Mouse (Mus musculus) kidney, postnatal 36 days (tissue): ENCODE data around the gene Pde4d.

Source experiments
- DNase-seq, 2 experiments: peaks; one replicate each; pipeline ENCODE4 v3.0.0; 2021 to 2022; ENCODE audit warnings: mixed read lengths in 2 of 2

Pde4d gene

DNA sequence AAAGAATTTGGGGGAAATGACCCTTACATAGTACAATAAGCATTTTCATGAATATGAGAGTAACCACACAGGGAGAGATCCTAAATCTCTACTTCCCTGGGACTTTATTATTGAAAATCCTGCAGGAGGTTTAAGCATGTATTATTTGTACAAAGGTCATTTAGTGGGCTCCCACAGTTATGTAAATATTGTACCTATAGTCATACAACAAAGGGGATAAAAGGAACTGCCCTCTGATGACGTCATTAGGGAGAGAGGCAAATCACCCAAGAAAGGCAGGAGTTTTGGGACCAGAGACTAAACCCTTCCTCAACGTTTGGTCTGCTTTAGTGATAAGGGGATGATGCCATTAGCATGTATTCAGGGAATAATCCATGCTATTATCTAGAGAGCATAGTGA, 1390.5 kb downstream of the Pde4d start:
- no peak for DNase-seq

DNA sequence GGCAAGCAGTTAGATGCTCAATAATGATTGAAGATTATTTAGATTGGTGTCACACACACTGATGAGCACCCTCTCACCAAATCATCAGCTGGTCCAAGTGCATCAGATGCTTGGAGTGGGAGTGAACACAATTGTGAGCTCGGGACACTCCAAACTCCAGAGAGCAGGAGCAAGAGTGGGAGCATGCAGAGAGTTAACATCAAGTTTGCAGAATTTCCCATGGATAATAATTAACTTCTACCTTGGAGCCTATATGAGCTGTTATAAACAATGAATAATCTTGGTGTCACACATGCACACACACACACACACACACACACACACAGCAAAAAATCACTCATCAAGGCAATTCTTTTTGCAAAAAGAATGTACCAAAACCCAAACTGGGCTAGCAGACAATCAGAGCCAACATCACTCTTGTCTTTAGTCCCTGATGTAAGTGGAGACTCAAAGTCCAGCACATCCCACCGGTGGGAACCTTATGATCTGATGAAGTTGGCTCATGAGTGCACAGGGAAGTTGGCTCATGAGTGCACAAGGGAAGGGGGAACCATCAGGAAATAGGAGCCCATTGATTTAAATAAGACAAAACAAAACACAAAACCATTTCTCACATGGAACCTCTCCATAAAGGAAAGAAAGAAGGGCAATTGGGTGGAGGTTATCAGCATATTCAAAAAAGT, 1391.5 kb downstream of the Pde4d start:
- DNase-seq, result no peak

DNA sequence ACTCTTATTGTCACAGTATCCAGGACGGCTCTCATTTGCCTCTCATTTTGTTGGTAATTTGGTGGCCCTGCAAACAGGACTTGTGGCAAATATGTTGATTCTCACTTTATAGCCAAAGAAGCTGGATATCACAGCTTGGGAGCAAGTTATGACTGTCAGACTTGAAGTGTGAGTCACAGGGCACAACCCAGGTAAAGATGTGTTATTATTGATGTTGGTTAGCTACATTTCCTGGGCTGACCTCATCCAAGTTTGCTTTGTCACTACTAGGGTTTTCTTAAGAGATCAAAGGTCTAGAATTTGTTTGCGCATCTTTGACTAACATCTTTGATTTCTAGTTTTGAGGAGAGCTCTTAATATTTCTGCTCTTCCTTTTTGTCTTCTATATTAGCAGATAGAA, 1393.2 kb downstream of the Pde4d start:
- no peak for DNase-seq

DNA sequence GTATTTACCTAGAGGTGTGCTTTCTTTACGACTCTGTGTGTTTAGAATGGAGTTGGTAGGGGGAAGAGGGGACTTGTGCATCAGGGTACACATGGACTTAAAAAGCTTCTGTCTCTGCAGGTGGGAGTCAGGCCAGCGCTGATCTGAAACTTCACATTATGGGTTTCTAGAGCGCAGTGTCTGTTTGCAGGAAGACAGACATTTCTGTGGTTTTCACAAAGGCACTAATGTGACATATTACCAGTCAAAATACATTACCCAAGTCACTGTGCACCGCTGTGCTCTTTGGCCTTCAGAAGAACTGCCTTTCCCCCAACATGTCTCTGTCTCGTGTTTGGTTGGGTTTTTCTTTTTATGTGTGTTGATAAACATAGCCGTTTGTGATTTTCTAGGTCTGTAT, 1395.1 kb downstream of the Pde4d start:
- DNase-seq, result no peak

DNA sequence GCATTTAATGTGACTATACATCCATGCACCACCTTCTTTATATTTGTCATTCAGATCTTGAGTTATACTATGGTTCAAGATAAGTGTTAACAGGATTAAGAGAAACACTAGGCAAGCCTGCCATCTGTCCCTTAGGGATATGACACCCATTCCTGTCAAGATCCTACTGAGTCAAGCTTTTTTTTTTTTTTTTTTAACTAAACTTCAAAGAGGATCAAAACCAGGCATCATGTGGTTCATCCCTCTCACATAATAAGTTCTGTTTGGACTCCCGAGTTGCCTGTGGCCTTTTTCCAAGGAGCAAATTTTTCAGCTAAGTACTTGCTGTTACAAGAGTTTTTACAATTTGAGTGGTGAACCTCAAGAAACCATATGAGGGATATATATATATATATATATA, 1414.1 kb downstream of the Pde4d start:
- DNase-seq, result no peak

DNA sequence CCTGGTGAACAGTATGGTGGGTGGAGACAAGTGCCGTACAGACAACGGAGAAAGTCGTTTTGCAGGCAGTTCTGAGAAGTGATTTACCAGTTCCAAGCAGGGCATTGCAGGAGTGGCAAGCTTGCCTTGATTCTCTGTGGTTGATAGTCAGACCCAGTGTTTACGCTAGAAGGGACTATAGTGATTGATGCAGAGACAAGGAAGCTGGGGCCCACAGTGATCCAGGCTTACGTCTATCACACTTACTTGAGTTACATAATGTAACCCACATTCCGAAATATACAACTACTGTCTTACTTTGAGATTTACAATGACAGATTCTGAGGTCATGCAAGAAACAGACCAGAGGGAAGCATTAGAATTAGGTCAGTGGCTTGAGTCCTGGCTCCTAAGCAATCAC, 1414.6 kb downstream of the Pde4d start:
- DNase-seq, result no peak

DNA sequence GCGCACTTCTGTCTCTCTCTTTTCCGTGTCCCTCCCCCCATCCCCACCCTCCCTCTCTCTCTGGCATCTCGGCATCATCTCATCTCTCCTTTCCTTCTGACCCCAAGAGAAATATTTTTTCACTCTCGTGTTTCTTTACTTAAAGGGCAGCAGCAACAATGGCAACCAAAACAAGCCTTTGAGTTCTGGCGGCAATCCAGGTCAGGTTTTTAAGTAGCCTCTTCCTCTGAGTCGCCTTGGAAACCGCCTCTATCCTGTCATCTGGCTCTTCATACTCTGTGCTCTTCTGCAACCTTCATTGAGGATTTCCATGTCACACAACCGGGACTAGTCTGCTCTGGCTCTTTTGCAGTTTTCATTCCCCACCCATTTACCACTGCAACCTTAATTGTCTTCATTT, 1430.6 kb downstream of the Pde4d start:
- DNase-seq, result peak; percentile 34 to 56

DNA sequence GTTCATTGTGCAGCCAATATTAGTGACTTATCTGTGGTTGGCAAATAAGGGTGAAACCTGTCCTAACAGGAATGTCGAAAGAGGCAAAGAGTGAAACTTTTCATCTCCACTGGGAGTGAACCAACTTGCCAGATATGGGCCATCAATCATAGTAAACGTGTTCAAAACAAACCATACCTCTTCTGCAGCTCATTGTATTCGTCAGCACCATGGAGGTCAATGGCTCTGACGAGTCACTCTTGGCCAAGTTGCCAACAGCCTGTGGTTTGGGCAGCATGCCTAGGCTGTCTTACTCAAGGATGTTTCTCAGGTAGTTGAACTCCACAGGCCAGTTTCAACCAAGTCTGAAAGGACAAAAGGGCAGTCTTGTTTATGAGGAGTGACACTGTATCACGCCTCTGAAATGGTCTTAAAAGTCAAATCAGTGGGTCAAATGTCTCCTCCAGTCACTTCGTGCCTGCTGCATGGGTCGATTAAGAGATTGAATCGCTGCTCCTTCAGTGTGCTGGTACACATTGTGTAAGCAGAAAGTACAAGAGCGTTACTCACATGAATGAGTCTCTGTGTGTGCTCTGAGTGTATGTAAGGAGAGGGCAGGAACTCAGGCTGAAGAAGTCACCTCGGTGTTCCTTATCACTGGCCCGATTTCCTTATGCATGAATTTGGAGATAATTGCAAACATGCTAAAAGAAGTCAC, 1431.6 kb downstream of the Pde4d start:
- DNase-seq, result peak; percentile 85 to 89

DNA sequence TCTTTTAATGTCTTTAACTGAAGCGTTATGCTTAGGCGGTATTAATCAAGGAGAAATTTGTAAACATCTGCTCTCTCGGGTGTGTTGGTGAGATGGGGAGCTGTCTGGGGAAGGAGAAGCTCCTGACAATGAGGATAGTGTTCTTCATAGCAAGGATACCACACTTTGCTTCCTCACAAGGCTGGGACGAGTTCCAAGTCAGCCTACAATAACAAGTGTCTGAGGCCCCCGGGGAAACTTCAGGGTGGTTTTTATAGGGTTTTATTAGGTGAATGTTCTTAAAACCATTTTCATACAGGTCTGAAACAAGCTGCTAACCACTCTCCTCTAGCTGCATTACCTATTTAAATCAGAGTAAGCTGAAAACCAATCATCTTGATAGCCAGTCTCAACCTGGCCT, 1433.9 kb downstream of the Pde4d start:
- DNase-seq, result no peak

DNA sequence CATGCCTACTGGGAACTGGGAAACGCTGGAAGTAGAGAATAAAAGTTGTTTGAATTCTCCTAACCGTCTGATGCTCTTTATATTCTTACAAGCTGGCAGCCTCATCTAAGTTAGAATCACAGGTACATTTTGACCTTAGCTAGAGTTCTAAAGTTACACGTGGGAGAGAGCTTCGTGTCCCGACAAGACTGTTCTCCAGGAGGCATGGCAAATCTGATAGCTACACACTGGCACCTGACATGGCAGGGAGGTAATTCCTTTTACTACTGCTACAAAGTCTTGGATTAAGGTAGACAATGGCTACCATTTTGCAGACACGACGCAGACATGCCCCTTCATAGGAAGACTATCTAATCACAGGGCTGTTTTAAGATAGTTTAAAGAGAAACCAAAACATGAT, 1435.1 kb downstream of the Pde4d start:
- DNase-seq, result no peak

DNA sequence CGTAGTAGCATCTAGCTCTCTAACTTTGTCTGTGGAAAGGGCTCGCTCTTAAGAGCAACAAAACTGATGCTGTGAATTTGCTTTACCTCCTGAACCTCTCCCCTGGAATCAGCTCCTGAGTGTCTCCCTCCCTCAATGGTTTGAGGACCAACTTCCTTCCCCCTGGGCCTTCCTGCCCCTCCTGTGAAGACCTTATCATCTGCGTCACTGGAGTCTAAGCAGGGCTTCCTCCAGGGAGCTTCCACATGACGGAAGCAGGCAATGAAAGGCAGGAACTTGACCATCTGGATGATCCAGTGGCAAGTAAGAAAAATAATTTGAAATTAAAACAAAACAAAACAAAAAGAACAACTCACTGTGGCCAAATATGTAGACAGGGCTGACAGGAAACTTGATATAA, 1438.5 kb downstream of the Pde4d start:
- DNase-seq, result peak in 1 of 2 experiments; percentile 33

DNA sequence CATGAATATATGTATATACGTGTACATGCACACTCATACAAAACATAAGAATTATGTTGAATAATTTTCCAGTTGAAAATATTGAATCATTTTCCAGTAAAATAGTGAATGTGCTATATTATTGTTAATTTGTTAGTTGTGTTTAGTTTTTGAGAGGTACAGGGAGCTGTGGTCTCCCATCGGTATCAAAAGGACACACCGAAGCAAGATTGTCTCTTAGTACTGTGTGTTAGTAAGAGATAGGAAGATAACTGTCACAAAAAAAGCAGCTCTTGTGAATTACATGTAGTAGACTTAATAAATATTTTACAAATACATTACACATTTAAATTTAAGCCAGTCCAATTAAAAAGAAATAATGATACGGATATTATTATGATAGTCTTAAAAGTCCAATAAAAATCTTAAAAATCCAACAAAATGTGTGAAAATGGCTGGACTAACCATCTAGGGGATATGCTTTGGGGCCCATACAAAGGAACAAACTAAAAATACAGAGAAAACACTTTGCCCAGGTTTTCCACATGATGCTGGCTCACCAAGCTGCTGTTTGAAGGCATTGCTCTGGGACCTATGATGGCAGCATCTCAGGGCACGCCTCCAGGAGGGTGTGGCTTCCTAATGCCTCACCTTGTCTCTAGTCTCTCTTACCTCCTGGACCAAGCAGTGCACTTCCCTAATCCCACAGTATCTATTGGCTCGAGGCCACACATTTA, 1441.6 kb downstream of the Pde4d start:
- DNase-seq, result peak in 1 of 2 experiments; percentile 34

DNA sequence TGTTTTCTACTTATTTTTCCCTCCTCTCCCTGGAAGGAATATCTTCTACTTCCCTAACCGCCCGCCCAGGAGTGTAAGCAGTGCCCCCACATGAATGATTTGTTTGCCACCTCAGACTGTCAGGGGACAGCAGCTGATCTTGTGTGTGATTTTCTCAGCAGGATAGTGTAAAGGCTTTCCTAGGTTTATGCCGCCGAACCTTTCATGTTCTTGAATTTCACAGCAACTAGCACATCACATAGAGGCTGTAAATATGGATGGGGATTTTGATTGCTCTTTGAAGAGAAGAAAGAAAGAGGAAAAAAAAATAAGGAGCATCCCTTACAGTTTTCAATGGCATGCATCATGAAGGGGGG, 1442.1 kb downstream of the Pde4d start:
- DNase-seq, result no peak

DNA sequence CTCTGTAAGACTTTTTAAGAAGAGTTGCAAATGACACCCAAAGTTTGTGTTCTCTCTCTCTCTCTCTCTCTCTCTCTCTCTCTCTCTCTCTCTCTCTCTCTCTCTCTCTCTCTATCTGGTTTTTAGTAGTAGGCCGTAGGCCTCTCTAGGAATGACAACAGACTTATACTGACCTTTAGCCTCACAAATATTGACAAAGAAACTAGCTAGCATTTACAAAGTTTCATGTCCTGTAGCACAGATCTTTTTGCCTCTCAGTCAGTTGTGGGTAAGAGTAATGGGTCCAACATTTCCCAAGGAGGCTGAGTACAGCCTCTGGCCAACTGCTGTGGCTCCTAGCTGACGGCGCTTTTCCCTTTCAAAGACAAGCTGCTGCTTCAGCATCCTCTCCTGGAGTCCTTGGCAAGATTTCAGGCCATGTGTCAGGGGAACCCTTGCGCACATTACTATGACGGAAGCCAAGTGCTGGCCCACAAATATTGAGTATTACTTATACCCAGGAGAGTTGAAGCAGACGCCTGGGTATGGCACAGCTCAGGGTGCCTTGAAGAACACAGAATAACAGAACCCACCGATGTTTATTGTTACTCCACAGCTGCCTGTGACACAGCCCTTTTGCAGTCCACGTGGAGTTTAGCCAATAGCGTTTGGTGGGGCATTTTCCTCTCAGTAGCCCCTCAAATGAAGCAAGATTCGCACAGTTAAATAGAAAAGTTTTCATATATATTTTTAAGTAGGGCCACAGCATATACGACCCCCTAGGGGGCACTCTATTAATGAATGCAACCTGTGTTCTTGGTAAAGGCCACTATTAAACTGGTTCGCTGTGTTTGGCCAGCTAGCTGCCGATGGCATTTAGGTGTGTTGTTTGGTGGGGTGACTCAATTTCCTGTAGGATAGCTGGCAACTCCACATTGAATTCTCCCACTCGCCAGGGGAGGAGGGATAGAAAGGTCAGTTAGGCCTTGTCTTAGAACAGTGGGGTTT, 1450.0 kb downstream of the Pde4d start:
- peak; percentile 67 to 76 for DNase-seq

DNA sequence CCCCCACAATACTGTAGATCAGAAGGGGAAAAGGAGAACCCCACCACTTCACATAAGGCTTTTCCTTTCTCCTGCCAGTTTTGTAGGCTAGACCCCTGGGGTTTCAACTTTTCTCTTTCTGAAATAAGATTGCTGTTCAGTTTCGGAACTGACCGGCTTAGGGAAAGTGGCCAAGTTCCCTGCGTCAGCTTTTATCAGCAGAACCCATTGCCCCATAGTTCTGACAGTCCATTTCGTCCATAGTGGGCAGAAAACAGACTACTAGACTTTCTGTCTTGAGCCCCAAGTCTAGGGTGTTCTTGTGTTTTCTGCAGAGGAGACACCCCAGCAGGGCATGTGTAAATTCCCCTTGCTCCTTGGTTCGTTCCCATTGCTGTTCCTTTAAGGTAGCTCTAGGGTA, 1452.1 kb downstream of the Pde4d start:
- DNase-seq, result no peak

DNA sequence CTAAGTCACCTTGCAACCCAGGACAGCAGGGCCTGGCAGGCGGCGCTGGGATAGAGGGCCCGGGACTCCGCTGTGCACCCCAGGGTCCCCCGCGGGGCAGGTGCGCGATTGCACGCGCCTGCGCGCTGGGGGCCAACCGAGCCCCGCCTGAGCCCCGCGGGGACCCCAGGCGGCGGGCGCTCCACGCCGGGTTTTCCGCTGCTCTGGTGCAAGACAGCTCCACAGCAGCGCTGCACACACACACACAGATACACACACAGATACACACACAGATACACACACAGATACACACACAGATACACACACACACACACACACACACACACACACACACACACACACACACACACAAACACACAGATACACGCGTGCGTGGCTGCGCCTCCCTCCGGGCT, 1452.7 kb downstream of the Pde4d start:
- peak in 1 of 2 experiments; percentile 53 for DNase-seq

DNA sequence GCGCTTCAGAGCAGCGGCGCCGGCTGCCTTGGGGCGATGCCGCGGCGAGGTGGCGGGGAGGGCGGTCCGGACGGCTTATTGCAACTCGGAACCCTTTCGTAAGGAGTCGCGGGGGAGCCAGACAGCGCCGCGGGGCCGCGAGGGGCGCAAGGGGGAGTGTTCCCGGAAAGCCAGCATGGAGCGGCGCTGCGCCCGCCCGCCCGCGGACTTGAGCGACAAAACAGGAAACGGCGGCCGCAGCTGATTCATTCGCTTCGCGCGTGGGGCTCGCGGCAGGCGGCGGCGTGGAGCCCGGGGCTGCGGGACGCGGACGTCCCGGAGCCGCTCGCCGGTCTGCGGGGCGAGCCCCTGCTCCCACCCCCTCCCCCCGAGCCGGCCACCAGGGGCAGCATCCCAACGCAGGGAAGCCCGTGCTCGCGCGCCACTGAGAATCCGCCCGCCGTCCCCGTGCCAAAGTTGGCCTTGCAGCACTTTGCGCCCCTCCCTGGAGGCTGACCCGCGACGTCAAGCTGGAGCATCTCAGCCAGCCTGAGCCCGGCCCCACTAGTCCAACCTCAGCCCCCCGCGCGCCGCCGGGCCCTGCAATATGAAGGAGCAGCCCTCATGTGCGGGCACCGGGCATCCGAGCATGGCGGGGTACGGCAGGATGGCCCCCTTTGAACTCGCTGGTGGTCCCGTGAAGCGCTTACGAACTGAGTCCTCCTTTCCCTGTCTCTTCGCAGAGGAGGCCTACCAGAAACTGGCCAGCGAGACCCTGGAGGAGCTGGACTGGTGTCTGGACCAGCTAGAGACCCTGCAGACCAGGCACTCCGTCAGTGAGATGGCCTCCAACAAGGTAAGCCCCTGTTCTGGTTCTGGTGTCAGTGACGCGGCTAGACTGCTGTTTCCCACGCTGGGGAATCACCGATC, 1453.4 kb downstream of the Pde4d start:
- DNase-seq, result peak; percentile 42 to 66

DNA sequence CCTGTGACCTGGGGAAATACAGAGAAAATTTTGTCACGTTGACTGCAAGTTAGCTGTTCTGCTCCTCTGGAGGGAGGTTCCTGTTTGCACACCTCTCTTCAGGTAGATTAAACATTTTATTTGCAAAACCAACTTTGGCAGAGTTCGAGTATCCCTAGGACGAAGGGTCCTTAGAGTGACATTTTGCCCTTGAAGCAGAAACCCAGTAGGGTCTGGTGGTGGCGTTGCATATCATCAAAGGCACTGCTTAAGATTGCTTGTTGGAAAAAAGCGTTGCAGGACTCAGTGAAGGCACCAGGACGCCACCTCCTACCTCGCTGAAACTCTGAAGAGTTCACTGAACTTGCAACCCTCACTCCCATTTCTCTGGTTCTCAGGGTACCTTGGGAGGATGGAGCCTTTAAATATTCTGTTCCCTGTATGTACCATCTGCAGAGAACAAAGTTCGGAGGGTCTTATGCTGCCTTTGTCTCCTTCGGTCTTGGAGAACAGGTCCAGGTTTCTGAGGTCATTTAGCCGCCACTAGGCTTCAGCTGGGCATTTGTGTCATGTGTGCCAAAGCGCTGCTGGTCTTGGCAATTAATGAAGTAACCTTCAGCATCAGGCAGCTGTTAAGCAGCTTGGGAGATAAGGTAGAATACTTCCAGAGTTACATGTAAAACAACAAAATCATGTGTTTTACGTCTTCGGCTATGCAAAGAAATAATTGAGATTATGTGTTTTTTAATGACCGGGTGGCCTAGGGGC, 1454.2 kb downstream of the Pde4d start:
- DNase-seq, result no peak

DNA sequence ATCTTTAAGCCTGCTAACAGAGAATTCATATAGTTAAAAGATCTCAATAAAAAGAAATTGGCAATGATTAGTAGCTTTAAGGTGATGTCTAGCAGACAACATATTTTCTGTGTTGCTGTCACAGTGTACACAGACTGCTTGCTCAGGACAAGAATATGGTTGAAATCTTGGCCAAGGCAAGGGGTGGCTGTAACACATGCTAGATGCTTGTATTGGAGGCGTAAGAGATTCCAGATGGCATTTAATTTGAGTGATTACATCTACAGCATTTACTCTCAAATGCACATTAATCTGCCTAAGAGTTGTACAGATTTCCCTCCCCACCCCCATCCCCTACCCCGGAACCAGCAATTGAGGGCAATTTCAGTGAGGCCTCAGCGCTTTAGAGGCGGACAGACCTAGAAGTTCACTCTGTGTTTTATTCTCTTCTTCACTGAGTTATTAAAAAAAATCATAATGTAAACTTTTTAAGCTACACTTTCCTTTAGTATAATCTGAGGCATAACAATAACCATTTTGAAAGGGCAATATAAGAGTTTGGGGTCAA, 1456.7 kb downstream of the Pde4d start:
- no peak for DNase-seq

DNA sequence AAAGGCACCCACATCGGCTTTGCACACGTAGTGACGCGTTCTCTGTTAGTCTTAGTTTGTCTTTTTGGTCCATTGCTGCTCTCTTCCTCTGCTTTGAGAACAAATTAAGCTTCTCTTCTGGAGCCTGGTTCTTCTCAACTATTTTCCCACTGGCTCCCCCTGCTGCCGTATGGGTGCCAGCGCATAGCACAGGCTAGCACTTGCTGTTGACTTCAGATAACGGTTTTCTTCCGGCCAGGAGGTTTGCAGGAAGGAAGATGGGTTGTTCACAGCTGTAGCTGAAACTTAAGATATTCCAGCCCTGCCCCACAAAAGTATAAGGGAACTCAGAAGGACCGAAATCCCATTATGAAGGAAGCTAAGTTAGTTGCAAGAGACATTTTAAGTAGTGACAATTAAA, 1457.9 kb downstream of the Pde4d start:
- peak; percentile 76 to 87 for DNase-seq

DNA sequence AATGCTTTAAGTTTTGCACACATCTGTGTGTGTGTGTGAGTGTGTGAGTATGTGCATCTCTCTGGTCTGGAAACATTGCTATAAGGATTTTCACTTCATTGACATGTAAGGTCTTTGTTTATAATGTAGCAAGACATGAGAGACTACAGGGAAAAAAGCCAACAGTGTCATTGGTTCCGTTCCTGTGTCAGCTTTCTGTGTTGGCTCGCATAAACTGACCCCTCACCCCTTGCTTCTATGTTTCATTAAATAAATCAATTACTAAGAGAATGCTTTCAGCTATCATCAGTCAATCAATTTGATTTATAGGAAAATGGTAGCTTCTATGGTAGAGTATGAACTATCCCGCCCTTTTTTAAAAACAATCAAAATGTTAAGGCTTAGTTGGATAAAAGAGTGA, 1458.6 kb downstream of the Pde4d start:
- DNase-seq, result no peak
